Mouse (Mus musculus) midbrain, postnatal 0 days (tissue): ENCODE data around the gene Tmem253. TPM values are rescaled to one million over a fixed set of nuclear protein-coding genes. Genes with fewer than 3 reads are reported as not detected.

Experiments used
- ATAC-seq: fragments of 200-750 bp; cut with Nextera tagmentation; 2 replicates; pipeline ENCODE4 v1.8.0; 2017; ENCODE audit warnings: moderate number of reproducible peaks, mild to moderate bottlenecking, moderate TSS enrichment, moderate library complexity; ENCODE audit not compliant: low FRiP score
- DNase-seq: peaks from one replicate; pipeline ENCODE4 v3.0.0-alpha.2; 2015; ENCODE audit warnings: low spot score
- H3K27ac ChIP-seq: fragments of 300-500 bp; sonication (generic); 2 replicates; pipeline ENCODE4 v1.5.1; 2014; ENCODE audit warnings: low read depth, mild to moderate bottlenecking, low read length, mixed read lengths
- H3K27me3 ChIP-seq: fragments of 300-500 bp; sonication (generic); 2 replicates; pipeline ENCODE4 v1.6.1; 2014; ENCODE audit warnings: low read length, control low read depth, mixed read lengths; ENCODE audit not compliant: insufficient read depth
- H3K36me3 ChIP-seq: fragments of 300-500 bp; sonication (generic); 2 replicates; pipeline ENCODE4 v1.6.1; 2014; ENCODE audit warnings: low read length, control low read depth, mixed read lengths; ENCODE audit not compliant: insufficient read depth
- H3K4me1 ChIP-seq: fragments of 300-500 bp; sonication (generic); 2 replicates; pipeline ENCODE4 v1.6.1; 2014; ENCODE audit warnings: mild to moderate bottlenecking, control low read depth, antibody characterized with exemption, low read length, mixed read lengths; ENCODE audit not compliant: insufficient read depth
- H3K4me2 ChIP-seq: fragments of 300-500 bp; sonication (generic); 2 replicates; pipeline ENCODE4 v1.6.1; 2014; ENCODE audit warnings: low read depth, mild to moderate bottlenecking, low read length, mixed read lengths; ENCODE audit not compliant: poor library complexity, severe bottlenecking
- H3K4me3 ChIP-seq: fragments of 300-500 bp; sonication (generic); 2 replicates; pipeline ENCODE4 v1.5.1; 2014; ENCODE audit warnings: low read depth, mild to moderate bottlenecking, low read length, moderate library complexity
- H3K9ac ChIP-seq: fragments of 300-500 bp; sonication (generic); replicated peaks from 2 replicates; pipeline ENCODE4 v1.6.1; 2014; ENCODE audit warnings: mild to moderate bottlenecking, low read length, moderate library complexity, mixed read lengths; ENCODE audit not compliant: poor library complexity, severe bottlenecking
- H3K9me3 ChIP-seq: fragments of 300-500 bp; sonication (generic); 2 replicates; pipeline ENCODE4 v1.6.1; 2016; ENCODE audit warnings: low read length, control low read depth
- CTCF ChIP-seq: IDR thresholded peaks from 2 replicates; pipeline ENCODE4 v1.5.1; 2016; ENCODE audit warnings: antibody characterized with exemption, mild to moderate bottlenecking
- WGBS: fragments of 180-500 bp; shearing (Covaris S2); extraction: QIAGEN DNeasy Blood & Tissue Kit; methylation state at CpG from one replicate; pipeline ENCODE4 v1.1.7; 2014; 5-methylcytosine and 5-hydroxymethylcytosine counted together
- polyA plus RNA-seq: library from polyadenylated mRNA; unstranded; fragments of >200 nt; fragmentation: Nextera tagmentation; extraction: Ambion mirVana; gene quantifications from 2 replicates; pipeline ENCODE4 v1.2.1, GENCODE M21; 2015
- total RNA-seq: library from RNA; depleted of rRNA; stranded (reverse); fragments of >200 nt; gene quantifications from 2 replicates; pipeline ENCODE4 v1.2.3, GENCODE M21; 2014

The Tmem253 gene
- total and polyA plus RNA-seq, 2 experiments from 2014 or later: 0.81 TPM; not detected in 1

- H3K27me3 ChIP-seq: no peaks in the 10 kb centered on the region
- no peak for TF ChIP-seq CTCF
Observed at GRCm38 (mm10) chr14:52009361-52009760, 6.1 kb upstream of the Tmem253 start.

GRCm38 (mm10) chr14:52009841-52010240 lies 5.6 kb upstream of the Tmem253 start:
- Histone ChIP-seq H3K36me3 (peaks cover 36% of the 10 kb centered on the region; the same call in 1 of the 2 replicates), H3K9ac (peak overlapping the region; percentile 56), H3K4me2 (peak overlapping the region; percentile 54), H3K4me1 (peaks cover 25% of the 10 kb centered on the region; the same call in 1 of the 2 replicates), H3K9me3 (no peaks in the 10 kb centered on the region), H3K4me3 (peak overlapping the region; percentile 29), H3K27ac (peak overlapping the region; percentile 92), H3K27me3 (no peaks in the 10 kb centered on the region)
- DNase-seq (no peak), ATAC-seq (no peak)
- WGBS: 30% methylated on average over 6 of the region's 6 CpGs
- TF ChIP-seq CTCF: no peak

More at GRCm38 (mm10) chr14:52009361-52009760, 6.1 kb upstream of the Tmem253 start:
- no peak for DNase-seq
- H3K36me3 ChIP-seq: peaks cover 36% of the 10 kb centered on the region; the same call in 1 of the 2 replicates
- H3K27ac ChIP-seq: peak overlapping the region; percentile 69
- peaks cover 29% of the 10 kb centered on the region; the same call in 1 of the 2 replicates for H3K4me1 ChIP-seq
- no peaks in the 10 kb centered on the region for H3K9me3 ChIP-seq
- WGBS: 24% methylated on average over 26 of the region's 26 CpGs
- H3K4me3 ChIP-seq: peak overlapping the region; percentile 15; the same call in 1 of the 2 replicates
- peak overlapping the region; percentile 54 for H3K4me2 ChIP-seq
- peak overlapping the region; percentile 42; the same call in 1 of the 2 replicates for H3K9ac ChIP-seq
- ATAC-seq: no peak

- whole genome bisulfite sequencing: 4% methylated on average over 9 of the region's 9 CpGs
- Histone ChIP-seq H3K9me3 (no peaks in the 10 kb centered on the region), H3K27ac (peak overlapping the region; percentile 92), H3K4me1 (peaks cover 22% of the 10 kb centered on the region; the same call in 1 of the 2 replicates), H3K4me2 (peak overlapping the region; percentile 54), H3K9ac (peak overlapping the region; percentile 56), H3K4me3 (peak overlapping the region; percentile 29), H3K36me3 (peaks cover 29% of the 10 kb centered on the region; the same call in 1 of the 2 replicates), H3K27me3 (no peaks in the 10 kb centered on the region)
- no peak for TF ChIP-seq CTCF
- peak; percentile 94 for DNase-seq
- peak; percentile 75 for ATAC-seq
Observed at GRCm38 (mm10) chr14:52010446-52011111, 4.9 kb upstream of the Tmem253 start.

GRCm38 (mm10) chr14:52011683-52012082 lies 3.8 kb upstream of the Tmem253 start:
- 29% methylated on average over 1 of the region's 1 CpGs for WGBS

GRCm38 (mm10) chr14:52012085-52012484 lies 3.4 kb upstream of the Tmem253 start:
- DNase-seq (peak; percentile 70), ATAC-seq (no peak)
- Histone ChIP-seq H3K9me3 (no peaks in the 10 kb centered on the region), H3K4me2 (peak overlapping the region; percentile 81), H3K4me1 (peaks cover 28% of the 10 kb centered on the region; the same call in 1 of the 2 replicates), H3K36me3 (peaks cover 15% of the 10 kb centered on the region; the same call in 1 of the 2 replicates), H3K27ac (peak overlapping the region; percentile 92), H3K4me3 (no peak overlapping the region), H3K27me3 (no peaks in the 10 kb centered on the region), H3K9ac (0 out of 2 replicates have a peak overlapping the region, but pooled peaks have one; percentile 20)
- TF ChIP-seq CTCF: no peak
- WGBS: 40% methylated on average over 4 of the region's 4 CpGs

More at GRCm38 (mm10) chr14:52011683-52012082, 3.8 kb upstream of the Tmem253 start:
- H3K27me3 ChIP-seq: no peaks in the 10 kb centered on the region
- H3K4me2 ChIP-seq: no peak overlapping the region
- no peak for ATAC-seq
- peak overlapping the region; percentile 92 for H3K27ac ChIP-seq
- no peak for DNase-seq
- no peak overlapping the region for H3K9ac ChIP-seq
- no peaks in the 10 kb centered on the region for H3K9me3 ChIP-seq
- peaks cover 19% of the 10 kb centered on the region; the same call in 1 of the 2 replicates for H3K36me3 ChIP-seq
- H3K4me1 ChIP-seq: peaks cover 28% of the 10 kb centered on the region; the same call in 1 of the 2 replicates
- no peak for TF ChIP-seq CTCF
- no peak overlapping the region for H3K4me3 ChIP-seq

GRCm38 (mm10) chr14:52012553-52012952 lies 2.9 kb upstream of the Tmem253 start:
- H3K9ac ChIP-seq: peak overlapping the region; percentile 89; the same call in 1 of the 2 replicates
- peak overlapping the region; percentile 92 for H3K27ac ChIP-seq
- 27% methylated on average over 5 of the region's 5 CpGs for WGBS
- peaks cover 28% of the 10 kb centered on the region; the same call in 1 of the 2 replicates for H3K4me1 ChIP-seq
- DNase-seq: no peak
- H3K9me3 ChIP-seq: no peaks in the 10 kb centered on the region
- peaks cover 13% of the 10 kb centered on the region; the same call in 1 of the 2 replicates for H3K36me3 ChIP-seq
- no peak for TF ChIP-seq CTCF
- peak overlapping the region; percentile 66; the same call in 1 of the 2 replicates for H3K4me3 ChIP-seq
- ATAC-seq: no peak
- peak overlapping the region; percentile 81 for H3K4me2 ChIP-seq
- no peaks in the 10 kb centered on the region for H3K27me3 ChIP-seq
